Mouse (Mus musculus): Measurements from ENCODE around the gene H2-Eb2. TPM values are rescaled to one million over a fixed set of nuclear protein-coding genes. Genes with fewer than 3 reads are reported as not detected.
"Not testable (repeated sequence)": the region's sequence is repeated elsewhere in the genome, so short reads cannot be mapped to it uniquely, and the experiment has no call there.

The H2-Eb2 gene
- total RNA-seq, 2 experiments from 2014 or later = not detected

DNA sequence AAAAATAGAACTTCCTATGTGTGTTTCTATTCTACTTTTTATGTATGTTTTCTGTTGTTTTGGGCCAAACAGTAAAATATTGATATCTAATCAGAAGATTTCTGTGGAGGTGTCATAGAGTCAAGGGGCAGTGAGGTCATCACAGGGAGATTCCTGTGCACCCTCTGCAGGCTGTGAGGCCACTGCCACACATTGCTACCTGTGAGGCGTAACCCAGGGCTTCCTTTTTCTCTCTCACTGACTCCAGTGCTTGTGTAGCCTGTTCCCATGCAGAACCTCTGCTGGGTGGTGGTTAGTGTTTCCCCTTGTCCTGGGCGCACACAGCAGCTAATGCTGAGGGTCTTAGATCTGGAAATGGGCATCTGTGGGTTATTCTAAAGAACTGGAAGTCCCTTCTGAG lies 19.1 kb upstream of the H2-Eb2 start:
- DNase-seq = no peak

DNA sequence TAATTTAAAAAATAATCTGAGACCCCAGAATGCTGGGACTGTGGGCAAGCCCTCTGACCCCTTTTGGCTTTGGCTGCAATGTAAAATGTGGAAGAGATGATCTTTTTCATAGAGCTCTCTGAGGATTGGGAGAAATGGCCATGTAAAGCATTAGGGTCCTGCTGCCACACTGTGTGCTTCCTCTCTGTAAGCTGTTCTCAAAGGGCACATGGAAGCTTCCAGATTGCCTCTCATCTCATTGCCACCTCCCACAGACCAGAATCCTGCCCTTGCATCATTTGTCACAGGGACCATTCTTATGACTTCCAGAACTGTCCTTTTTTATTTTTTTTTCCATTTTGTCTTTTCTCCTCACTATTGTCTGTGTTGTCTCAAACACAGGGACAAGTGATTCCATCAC lies 18.2 kb upstream of the H2-Eb2 start:
- no peak for DNase-seq

DNA sequence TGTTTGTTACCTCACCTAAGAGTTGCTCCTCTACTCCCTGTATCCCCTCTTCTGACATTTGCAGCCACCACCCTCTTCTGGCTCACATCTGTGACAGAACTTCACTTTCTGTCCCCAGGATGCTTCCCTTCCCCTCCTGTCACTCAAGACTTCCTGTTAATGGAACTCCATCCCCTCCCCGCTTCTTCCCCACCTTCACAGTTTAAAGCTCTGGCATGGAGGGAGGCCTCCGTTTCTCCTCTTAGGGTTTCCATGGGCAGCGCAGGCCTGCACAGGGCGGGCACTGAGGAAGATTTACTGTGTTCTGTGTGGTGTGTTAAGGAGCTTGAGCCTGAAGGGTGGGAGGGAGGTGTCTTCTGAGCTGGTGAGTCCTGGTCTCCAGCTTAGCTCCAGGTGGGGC lies 17.3 kb upstream of the H2-Eb2 start:
- DNase-seq = no peak

DNA sequence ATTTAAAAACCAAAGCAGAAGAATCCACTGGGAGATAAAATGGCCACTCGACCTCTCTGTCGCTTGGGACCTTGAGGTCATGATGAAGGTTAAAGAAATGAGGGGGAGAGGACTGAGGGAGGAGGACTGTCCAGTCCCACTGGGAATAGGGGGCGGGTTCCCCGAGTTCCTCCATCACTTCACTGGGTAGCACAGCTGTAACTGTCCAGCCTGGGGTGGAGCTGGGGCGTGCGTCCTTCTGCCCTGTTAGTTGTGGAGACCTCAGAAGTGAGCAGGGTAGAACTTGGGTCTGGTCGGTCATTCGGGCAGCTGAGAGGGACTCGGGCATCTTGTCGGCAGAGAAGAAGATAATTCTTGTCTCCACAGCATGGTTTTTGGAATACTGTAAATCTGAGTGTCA lies 16.2 kb upstream of the H2-Eb2 start:
- no peak for DNase-seq

DNA sequence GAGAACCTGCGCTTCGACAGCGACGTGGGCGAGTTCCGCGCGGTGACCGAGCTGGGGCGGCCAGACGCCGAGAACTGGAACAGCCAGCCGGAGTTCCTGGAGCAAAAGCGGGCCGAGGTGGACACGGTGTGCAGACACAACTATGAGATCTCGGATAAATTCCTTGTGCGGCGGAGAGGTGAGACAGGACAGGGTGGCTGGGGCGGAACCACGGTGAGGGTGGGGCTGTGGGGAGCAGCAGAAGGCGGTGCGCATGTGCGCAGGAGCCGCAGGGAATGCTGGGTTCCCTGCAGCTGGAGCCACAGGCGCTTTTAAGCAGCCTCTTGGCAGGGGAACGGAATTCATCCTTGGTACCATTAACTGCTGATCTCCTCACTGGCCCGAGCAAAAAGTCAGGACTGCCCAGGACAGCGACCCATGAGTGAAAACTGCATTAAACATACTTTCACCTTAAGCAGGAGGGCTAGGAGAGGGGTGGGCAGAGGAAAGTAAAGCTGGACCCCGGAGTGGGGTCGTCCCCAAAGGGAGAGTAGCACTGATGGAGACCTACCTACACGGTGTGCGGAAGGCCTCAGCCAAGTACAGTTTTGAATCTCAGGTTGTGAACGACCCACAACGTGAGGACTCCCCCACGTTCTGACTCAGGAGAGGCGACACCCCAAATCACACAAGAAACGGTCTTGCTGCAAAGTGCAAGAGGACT lies 15.6 kb upstream of the H2-Eb2 start:
- peak; percentile 59 for DNase-seq

DNA sequence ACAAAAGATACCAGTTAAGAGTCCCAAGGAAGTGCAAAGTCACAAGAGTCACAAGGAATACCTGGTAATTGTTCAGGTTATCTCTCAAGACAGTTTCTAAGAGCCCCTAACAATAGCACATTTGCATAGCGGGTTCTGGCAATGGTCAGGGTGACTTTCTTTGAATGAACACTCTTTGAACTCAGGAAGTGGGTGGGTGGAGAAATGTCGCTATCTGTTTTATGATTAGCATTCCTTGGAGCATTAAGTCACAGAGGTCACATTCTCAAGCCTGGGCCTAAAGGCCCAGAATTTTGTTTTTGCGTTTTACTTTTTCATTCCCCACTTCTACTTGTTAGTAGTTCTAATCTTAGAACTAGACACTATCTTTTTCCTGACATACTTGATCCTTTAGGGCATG lies 14.9 kb upstream of the H2-Eb2 start:
- DNase-seq = not testable (repeated sequence)

GRCm38 (mm10) chr17:34312185-34312584 lies 13.3 kb upstream of the H2-Eb2 start:
- no peak for DNase-seq

DNA sequence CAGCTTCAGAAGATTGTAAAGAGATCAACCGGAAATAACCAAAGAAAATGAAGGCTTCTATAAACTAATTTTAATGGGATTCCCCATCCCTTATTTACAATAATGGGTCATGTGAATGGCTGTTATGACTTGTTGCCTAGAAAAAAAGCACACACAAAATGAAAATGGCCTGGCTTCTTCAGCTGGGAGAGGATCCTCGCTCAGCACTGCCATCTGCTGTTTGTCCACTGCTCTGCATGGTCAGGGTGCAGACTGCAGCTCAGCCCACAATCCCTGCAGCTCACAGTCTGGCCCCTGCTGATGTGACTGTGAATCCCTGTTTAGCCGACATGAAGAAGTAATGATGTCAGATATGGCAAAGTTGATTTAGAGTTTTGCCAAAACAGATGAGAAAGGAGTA lies 12.1 kb upstream of the H2-Eb2 start:
- peak; percentile 83 for DNase-seq

DNA sequence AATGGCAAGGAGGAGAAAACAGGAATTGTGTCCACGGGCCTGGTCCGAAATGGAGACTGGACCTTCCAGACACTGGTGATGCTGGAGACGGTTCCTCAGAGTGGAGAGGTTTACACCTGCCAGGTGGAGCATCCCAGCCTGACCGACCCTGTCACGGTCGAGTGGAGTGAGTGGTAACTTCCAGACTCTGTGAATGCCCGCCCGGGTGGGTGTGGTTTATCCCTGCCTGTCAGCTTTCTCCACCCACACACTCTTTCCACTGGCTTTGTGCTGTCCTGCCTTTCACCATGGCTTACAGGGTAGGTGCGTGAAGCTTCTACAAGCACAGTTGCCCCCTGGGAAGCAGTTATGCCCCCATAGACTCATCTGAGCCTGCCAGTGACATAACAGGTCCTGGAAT lies 11.2 kb upstream of the H2-Eb2 start:
- no peak for DNase-seq

GRCm38 (mm10) chr17:34315512-34315911 lies 10.0 kb upstream of the H2-Eb2 start:
- DNase-seq = no peak

DNA sequence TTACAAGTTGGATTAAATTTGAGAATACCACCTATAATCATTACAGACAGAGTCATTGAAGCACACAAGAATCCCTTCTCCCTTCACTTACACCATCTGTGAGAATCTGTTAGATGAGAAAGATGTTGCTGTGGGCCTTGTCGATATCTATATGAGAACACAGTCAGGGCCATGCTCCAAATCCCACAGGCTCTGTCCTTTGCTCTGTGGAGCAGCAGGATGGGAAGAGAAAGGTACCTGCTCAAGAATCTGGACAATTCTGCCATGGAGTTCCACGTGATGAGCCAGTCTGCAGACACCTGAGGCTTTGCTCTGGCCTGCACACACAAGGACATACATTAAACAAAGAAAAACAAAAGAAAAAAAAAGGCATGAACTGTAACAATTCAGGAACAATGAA lies 8.8 kb upstream of the H2-Eb2 start:
- no peak for DNase-seq

- DNase-seq = no peak
Measured at GRCm38 (mm10) chr17:34317275-34317674, 8.2 kb upstream of the H2-Eb2 start.

- DNase-seq = no peak
Measured at GRCm38 (mm10) chr17:34326373-34326772, 908 bp downstream of the H2-Eb2 start.

DNA sequence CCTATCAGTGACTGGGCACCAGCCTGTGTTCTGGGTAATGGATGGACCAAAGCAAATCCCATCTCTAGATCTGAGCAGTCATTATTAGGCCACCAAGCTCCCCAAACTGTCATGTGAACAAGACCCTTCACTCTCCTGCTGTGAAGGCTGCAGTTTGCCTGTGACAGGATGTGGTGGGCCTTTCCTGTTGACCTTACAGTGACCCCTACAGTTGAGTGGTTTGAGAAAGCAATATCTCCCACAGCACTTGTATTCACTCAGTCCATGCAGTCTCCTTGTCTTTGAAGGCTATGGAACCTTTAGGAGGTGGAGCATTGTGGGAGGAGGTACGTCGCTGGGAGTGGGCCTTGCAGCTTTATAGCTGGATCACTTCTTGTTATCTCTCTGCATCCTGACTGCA lies 4.3 kb downstream of the H2-Eb2 start:
- DNase-seq = no peak

DNA sequence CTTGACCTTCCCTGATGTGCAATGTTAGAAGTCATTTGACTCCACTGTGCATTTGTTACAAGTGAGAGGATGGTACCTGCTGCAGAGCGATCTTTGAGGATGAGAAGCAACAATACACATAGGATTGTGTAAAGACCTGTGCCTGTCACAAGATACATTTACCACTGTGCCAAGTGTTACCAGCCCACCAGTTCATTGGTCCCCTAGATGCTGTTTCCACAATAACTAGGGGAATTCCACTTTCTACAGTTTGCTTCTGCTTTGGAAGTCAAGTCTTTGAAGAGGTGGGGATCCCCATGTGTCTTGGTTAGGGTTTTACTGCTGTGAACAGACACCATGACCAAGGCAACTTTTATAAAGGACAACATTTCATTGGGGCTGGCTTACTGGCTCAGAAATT lies 5.7 kb downstream of the H2-Eb2 start:
- DNase-seq = no peak

DNA sequence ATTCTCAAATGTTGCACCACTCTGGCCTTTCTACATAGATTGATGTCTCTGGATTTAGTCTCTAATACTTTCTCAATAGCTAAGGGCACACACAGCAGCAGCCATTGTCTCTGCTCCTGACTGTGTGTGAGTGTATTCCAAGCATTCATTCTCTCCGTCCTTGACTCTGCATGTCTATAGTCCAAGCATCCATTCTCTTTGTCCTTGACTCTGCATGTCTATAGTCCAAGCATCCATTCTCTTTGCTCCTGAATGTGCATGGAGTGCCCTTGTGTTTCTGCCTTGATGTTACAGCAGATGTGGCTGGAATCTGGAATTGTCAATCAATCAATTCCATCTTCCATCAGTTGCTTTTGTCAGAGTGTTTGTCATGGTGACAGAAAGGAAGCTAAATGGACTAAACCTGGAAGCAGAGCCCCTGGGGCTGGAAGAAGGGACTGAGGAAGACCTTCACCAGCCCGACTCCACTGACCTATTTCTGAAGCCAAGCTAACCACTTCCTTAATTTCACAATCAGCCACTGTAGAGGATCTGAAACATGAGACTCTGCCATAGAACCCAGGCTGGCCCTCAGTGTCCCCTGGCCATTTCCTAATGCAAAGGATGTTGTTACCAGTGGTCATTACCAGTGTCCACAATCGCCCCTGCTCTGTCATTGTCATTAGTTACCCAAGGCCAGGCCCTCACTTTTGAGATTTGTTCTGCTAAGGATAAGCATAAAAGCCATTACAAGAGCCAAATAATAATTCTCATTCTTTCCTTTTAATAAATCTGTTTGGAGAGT lies 15.3 kb downstream of the H2-Eb2 start:
- no peak for DNase-seq

DNA sequence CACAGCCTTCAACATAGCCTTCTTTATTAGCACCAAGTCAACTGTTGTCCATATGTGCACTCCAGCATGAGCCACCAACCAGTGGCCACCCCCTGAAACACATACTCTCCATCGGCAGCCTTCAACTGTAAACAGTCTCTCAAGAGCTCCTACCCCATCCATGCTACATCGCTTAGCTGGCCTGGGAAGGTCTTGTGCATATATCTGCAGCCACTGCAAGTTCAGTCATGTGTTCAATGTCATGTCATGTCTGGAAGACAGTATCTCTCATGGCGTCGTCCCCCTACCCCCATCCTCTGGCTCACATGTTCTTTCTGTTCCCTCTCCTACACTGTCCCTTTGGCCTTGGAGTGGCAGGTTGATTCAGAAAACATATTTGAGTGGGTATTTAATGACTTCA lies 19.4 kb downstream of the H2-Eb2 start:
- DNase-seq = no peak

DNA sequence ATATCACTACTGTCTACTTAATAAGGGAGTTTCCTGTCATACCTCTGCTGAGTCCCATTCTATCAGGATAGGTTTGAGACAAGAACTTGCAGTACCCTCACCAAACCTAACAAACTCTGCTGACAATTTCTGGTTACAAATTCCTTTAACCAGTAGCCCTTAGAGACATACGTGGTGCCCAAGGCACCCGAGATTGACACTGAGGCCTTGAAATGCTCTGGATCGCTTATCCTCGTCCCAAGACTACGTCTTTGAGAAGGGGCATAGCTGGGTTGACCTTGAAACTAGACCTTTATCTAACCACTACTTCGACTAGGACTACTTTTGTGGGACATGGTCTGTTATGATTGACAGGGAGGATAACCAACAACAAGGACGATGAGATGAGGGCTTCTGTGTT lies 20.0 kb downstream of the H2-Eb2 start:
- DNase-seq = no peak

- DNase-seq = no peak
Measured at GRCm38 (mm10) chr17:34346041-34346440, 20.6 kb downstream of the H2-Eb2 start.

DNA sequence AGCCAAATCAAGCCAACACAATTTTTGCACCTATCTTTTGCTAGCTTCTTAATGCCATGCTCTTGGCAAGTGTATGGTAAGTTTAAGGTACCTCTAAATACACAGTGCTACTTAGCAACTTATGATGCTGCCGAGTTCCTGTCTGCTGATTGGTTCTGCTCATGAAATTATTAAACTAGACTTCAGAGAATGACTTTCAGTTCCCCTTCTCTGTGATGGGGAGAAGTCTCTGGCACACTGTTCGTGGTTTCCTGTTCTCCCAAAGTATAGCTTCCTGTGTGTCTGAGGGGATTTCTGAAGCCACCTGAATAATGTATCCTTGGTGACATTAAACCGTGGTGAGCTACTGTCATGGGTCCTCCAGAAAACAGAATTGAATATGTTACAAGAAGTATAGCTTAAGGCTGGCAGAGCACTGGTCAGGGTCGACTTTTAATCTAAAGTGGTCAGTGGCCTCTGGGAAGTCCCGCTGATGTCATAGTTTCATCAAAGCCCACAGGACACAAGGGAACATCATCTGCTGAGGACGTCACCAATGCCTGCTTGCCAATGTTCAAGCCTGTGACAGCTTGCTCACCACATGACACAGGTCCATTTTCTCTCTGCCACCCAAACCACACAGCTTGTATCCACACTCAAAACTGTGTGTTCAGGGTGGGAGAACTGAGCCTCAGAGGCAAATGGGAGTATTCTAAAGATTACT lies 22.3 kb downstream of the H2-Eb2 start:
- no peak for DNase-seq

DNA sequence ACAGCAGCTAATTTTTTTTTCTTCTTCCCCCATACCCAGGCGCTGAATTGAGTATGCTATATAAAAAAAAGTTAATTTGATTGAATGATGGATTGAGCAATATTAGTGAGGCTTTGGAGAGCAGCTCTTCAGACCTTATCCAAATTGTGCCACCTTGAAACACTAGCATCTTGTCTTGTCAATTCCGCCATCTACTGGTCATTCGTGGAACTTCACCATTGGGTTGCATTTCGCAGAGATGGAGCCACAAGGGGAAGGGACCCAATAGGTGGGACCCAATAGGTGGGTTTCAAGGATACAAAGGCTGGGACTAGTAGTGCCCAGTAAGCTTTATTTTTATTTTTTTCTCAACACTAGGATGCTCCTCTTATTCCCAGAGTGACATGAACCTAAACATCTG lies 24.0 kb downstream of the H2-Eb2 start:
- peak; percentile 70 for DNase-seq

DNA sequence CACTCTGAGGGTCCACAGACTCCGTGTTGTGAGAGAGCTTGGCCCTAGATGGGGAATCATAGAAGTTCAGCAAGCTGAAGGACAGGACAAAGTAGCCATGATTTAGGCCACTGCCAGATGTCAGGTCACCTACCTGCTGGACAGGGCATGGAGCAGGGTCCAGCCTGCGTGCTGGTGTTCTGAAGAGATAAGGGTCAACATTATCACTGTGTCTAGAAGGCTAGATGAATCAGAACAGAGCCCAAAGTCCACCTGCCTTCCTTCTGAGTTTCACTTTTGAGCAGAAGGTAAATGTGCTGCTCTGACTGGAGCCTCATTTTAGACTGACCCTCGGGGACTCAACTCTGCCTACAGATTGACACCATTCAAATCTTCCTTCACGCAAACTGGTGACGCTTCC lies 29.1 kb downstream of the H2-Eb2 start, which contains the start of gene Btnl2:
Gene Btnl2 (plus strand): TSS at position 284 of the 400 bp plus-strand sequence.
- no peak for DNase-seq

GRCm38 (mm10) chr17:34354940-34355339 lies 29.5 kb downstream of the H2-Eb2 start:
- DNase-seq = no peak
